Mouse (Mus musculus) cortical plate, adult 2 months (tissue): Measurements from ENCODE around the gene Pcdh9.

Experiments used
- CTCF ChIP-seq: fragments of 200-500 bp; IDR thresholded peaks from 2 replicates; pipeline ENCODE4 v1.5.1; 2011; ENCODE audit warnings: mild to moderate bottlenecking, control low read depth, low read length; ENCODE audit not compliant: insufficient read depth; ENCODE audit errors: extremely low read depth
- POLR2A ChIP-seq: fragments of 200-500 bp; IDR thresholded peaks from 2 replicates; pipeline ENCODE4 v1.6.1; 2011; ENCODE audit warnings: mild to moderate bottlenecking, low read length, control low read depth; ENCODE audit not compliant: insufficient read depth; ENCODE audit errors: extremely low read depth

- TF ChIP-seq POLR2A (no peak), CTCF (no peak)
Observed at GRCm38 (mm10) chr14:93888346-93888745, 2.1 kb downstream of the Pcdh9 start.
